Mouse (Mus musculus): Measurements from ENCODE around the gene Tmub2.

- TF ChIP-seq CTCF (IDR thresholded peaks at IDR 0.05) (no peak), EP300 (IDR thresholded peaks at IDR 0.05) (no peak)
These were observed 9.2 kb downstream of the Tmub2 start for GRCm38 (mm10) chr11:102293971-102294370.
